Mouse (Mus musculus): ENCODE results near the gene Fam49a.

Gene Fam49a

GRCm38 (mm10) chr12:12266552-12266951 is 4.6 kb downstream of the Fam49a start:
- no peak for DNase-seq (ENCODE audit: extremely low read depth, low read depth, low spot score)

GRCm38 (mm10) chr12:12270495-12270894 is 8.6 kb downstream of the Fam49a start:
- DNase-seq (ENCODE audit: extremely low read depth, low read depth, low spot score), result no peak

GRCm38 (mm10) chr12:12274115-12274514 is 12.2 kb downstream of the Fam49a start:
- DNase-seq (ENCODE audit: extremely low read depth, low read depth, low spot score), result no peak

- no peak for DNase-seq (ENCODE audit: extremely low read depth, low read depth, low spot score)
These were observed 13.3 kb downstream of the Fam49a start for GRCm38 (mm10) chr12:12275124-12275779.

GRCm38 (mm10) chr12:12277741-12278463 is 16.0 kb downstream of the Fam49a start:
- DNase-seq (ENCODE audit: extremely low read depth, low read depth, low spot score), result no peak

- no peak for DNase-seq (ENCODE audit: extremely low read depth, low read depth, low spot score)
These were observed 16.5 kb downstream of the Fam49a start for GRCm38 (mm10) chr12:12278464-12278872.

GRCm38 (mm10) chr12:12283702-12284288 is 21.9 kb downstream of the Fam49a start:
- no peak for DNase-seq (ENCODE audit: extremely low read depth, low read depth, low spot score)

- DNase-seq (ENCODE audit: extremely low read depth, low read depth, low spot score), result no peak
These were observed 22.6 kb downstream of the Fam49a start for GRCm38 (mm10) chr12:12284521-12284920.

- no peak for DNase-seq (ENCODE audit: extremely low read depth, low read depth, low spot score)
These were observed 25.3 kb downstream of the Fam49a start for GRCm38 (mm10) chr12:12287131-12287786.

- DNase-seq (ENCODE audit: extremely low read depth, low read depth, low spot score), result no peak
These were observed 25.8 kb downstream of the Fam49a start for GRCm38 (mm10) chr12:12287787-12288132.

- no peak for DNase-seq (ENCODE audit: extremely low read depth, low read depth, low spot score)
These were observed 26.6 kb downstream of the Fam49a start for GRCm38 (mm10) chr12:12288586-12288985.

- no peak for DNase-seq (ENCODE audit: extremely low read depth, low read depth, low spot score)
These were observed 27.7 kb downstream of the Fam49a start for GRCm38 (mm10) chr12:12289636-12290035.

GRCm38 (mm10) chr12:12292043-12292618 is 30.2 kb downstream of the Fam49a start:
- DNase-seq (ENCODE audit: extremely low read depth, low read depth, low spot score), result no peak

- no peak for DNase-seq (ENCODE audit: extremely low read depth, low read depth, low spot score)
These were observed 32.6 kb downstream of the Fam49a start for GRCm38 (mm10) chr12:12294380-12295171.

- DNase-seq (ENCODE audit: extremely low read depth, low read depth, low spot score), result no peak
These were observed 36.5 kb downstream of the Fam49a start for GRCm38 (mm10) chr12:12298451-12298850.

GRCm38 (mm10) chr12:12299303-12299702 is 37.4 kb downstream of the Fam49a start:
- no peak for DNase-seq (ENCODE audit: extremely low read depth, low read depth, low spot score)

- no peak for DNase-seq (ENCODE audit: extremely low read depth, low read depth, low spot score)
These were observed 39.2 kb downstream of the Fam49a start for GRCm38 (mm10) chr12:12301149-12301548.

GRCm38 (mm10) chr12:12301815-12302214 is 39.9 kb downstream of the Fam49a start:
- no peak for DNase-seq (ENCODE audit: extremely low read depth, low read depth, low spot score)

- no peak for DNase-seq (ENCODE audit: extremely low read depth, low read depth, low spot score)
These were observed 44.3 kb downstream of the Fam49a start for GRCm38 (mm10) chr12:12306214-12306613.

GRCm38 (mm10) chr12:12306814-12307213 is 44.9 kb downstream of the Fam49a start:
- DNase-seq (ENCODE audit: extremely low read depth, low read depth, low spot score), result no peak

GRCm38 (mm10) chr12:12307245-12307644 is 45.3 kb downstream of the Fam49a start:
- peak; percentile 55 for DNase-seq (ENCODE audit: extremely low read depth, low read depth, low spot score)

Data from fat pad, adult 2 months (tissue).